Mouse (Mus musculus) midbrain, embryonic 12.5 days (tissue): Measurements from ENCODE around the gene Copg1. TPM values are rescaled to one million over a fixed set of nuclear protein-coding genes. Genes with fewer than 3 reads are reported as not detected.
A peak's percentile ranks its signal among the peaks of the same experiment; 100 is the strongest.
"Not testable (repeated sequence)": the region's sequence is repeated elsewhere in the genome, so short reads cannot be mapped to it uniquely, and the experiment has no call there.

Source experiments
- ATAC-seq: fragments of 200-750 bp; cut with Nextera tagmentation; 2 replicates; pipeline ENCODE4 v1.8.0; 2017; ENCODE audit warnings: low read depth, moderate TSS enrichment, moderate library complexity; ENCODE audit not compliant: low FRiP score
- H3K27ac ChIP-seq: fragments of 300-500 bp; sonication (generic); replicated peaks from 2 replicates; pipeline ENCODE4 v1.5.1; 2016; ENCODE audit warnings: mild to moderate bottlenecking
- H3K27me3 ChIP-seq: fragments of 300-500 bp; sonication (generic); 2 replicates; pipeline ENCODE4 v1.6.1; 2016; ENCODE audit warnings: mild to moderate bottlenecking
- H3K36me3 ChIP-seq: fragments of 300-500 bp; sonication (generic); 2 replicates; pipeline ENCODE4 v1.6.1; 2016
- H3K4me1 ChIP-seq: fragments of 300-500 bp; sonication (generic); 2 replicates; pipeline ENCODE4 v1.6.1; 2016
- H3K4me2 ChIP-seq: fragments of 300-500 bp; sonication (generic); replicated peaks from 2 replicates; pipeline ENCODE4 v1.6.1; 2016; ENCODE audit warnings: mild to moderate bottlenecking, moderate library complexity
- H3K4me3 ChIP-seq: fragments of 300-500 bp; sonication (generic); 2 replicates; pipeline ENCODE4 v1.5.1; 2016; ENCODE audit warnings: mild to moderate bottlenecking
- H3K9ac ChIP-seq: fragments of 300-500 bp; sonication (generic); replicated peaks from 2 replicates; pipeline ENCODE4 v1.6.1; 2016; ENCODE audit warnings: mild to moderate bottlenecking, moderate library complexity
- H3K9me3 ChIP-seq: fragments of 300-500 bp; sonication (generic); 2 replicates; pipeline ENCODE4 v1.6.1; 2016; ENCODE audit warnings: mild to moderate bottlenecking
- WGBS: fragments of 180-500 bp; shearing (Covaris S2); methylation state at CpG from one replicate; pipeline ENCODE4 v1.1.7; 2016; 5-methylcytosine and 5-hydroxymethylcytosine counted together
- polyA plus RNA-seq: library from polyadenylated mRNA; unstranded; fragments of >200 nt; fragmentation: Nextera tagmentation; extraction: Ambion mirVana; gene quantifications from 2 replicates; pipeline ENCODE4 v1.2.1, GENCODE M21; 2016

Copg1 gene
- polyA plus RNA-seq, 1 experiment from 2014 or later, result 155 TPM

DNA sequence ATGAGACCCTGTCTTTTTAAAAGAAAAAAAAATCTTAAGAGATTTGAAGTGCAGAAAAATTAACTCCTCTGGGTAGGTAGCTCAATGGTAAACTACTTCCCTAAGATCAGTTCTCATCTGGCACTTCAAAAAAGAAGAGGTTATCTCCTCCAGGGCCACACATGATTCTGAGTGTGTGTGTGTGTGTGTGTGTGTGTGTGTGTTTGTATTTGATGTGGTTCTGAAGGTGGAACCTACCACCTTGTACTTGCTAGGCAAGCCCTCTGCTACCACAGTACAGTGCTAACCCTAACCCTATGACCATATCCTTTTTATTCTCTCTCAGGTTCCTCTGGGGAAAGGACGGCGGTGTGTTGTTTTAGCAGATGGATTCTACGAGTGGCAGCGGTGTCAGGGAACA is 33.6 kb downstream of the Copg1 start:
- no peak overlapping the region for H3K4me2 ChIP-seq
- ATAC-seq, result no peak
- no peaks in the 10 kb centered on the region for H3K4me1 ChIP-seq
- H3K4me3 ChIP-seq, result no peak overlapping the region
- H3K9me3 ChIP-seq, result no peaks in the 10 kb centered on the region
- no peak overlapping the region for H3K27ac ChIP-seq
- WGBS, result 94% methylated on average over 4 of the region's 4 CpGs
- peaks cover 64% of the 10 kb centered on the region for H3K36me3 ChIP-seq
- no peaks in the 10 kb centered on the region for H3K27me3 ChIP-seq
- no peak overlapping the region for H3K9ac ChIP-seq

- peaks cover 52% of the 10 kb centered on the region for H3K36me3 ChIP-seq
- no peak overlapping the region for H3K9ac ChIP-seq
- WGBS, result 98% methylated on average over 1 of the region's 1 CpGs
- H3K27ac ChIP-seq, result no peak overlapping the region
- H3K4me2 ChIP-seq, result no peak overlapping the region
- ATAC-seq, result no peak
- H3K4me1 ChIP-seq, result no peaks in the 10 kb centered on the region
- no peak overlapping the region for H3K4me3 ChIP-seq
- H3K27me3 ChIP-seq, result no peaks in the 10 kb centered on the region
- no peaks in the 10 kb centered on the region for H3K9me3 ChIP-seq
Observed at GRCm38 (mm10) chr6:87923624-87924023, 36.0 kb downstream of the Copg1 start.

GRCm38 (mm10) chr6:87935037-87935436 is 47.4 kb downstream of the Copg1 start:
- Histone ChIP-seq H3K27me3 (no peaks in the 10 kb centered on the region), H3K27ac (no peak overlapping the region), H3K9ac (no peak overlapping the region), H3K9me3 (no peaks in the 10 kb centered on the region), H3K4me1 (peaks cover 6% of the 10 kb centered on the region), H3K4me3 (no peak overlapping the region), H3K4me2 (no peak overlapping the region), H3K36me3 (peaks cover 42% of the 10 kb centered on the region)
- WGBS, result 91% methylated on average over 5 of the region's 5 CpGs
- no peak for ATAC-seq

DNA sequence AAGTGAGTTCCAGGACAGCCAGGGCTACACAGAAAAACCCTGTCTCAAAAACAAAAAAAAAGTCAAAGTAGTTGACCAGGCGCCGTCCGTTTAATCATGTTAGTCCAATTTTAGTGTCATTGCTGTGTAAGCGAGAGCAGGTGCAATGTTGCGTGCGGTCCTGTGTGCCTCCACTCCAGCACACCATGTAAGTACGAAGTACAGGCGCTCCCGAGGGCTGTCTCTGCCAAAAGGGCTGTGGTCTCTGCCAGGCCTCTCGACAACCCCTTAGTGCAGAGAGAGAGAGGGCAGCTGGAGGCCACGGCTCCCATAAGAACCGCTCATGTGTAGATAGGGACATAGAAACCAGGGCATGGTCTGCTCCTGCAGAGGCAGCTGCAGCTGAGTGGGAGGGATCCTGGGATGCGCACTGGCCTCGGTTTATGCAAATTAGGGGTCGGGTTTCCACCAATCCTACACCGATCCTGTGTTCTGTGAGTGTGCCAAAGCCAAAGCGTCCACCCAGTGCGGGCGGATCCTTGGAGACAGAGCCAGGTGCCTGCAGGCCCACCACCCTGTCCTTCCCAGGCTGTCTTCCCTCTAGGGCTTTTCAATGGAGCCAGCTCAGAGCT is 49.7 kb downstream of the Copg1 start:
- 39% methylated on average over 19 of the region's 19 CpGs for WGBS
- Histone ChIP-seq H3K4me2 (peak overlapping the region; percentile 11; the same call in 1 of the 2 replicates), H3K9ac (0 out of 2 replicates have a peak overlapping the region, but pooled peaks have one; percentile 20)

GRCm38 (mm10) chr6:87938941-87939340 is 51.3 kb downstream of the Copg1 start:
- 93% methylated on average over 3 of the region's 3 CpGs for WGBS
- Histone ChIP-seq H3K27me3 (no peaks in the 10 kb centered on the region), H3K36me3 (peaks cover 22% of the 10 kb centered on the region), H3K4me3 (no peak overlapping the region), H3K4me1 (peaks cover 6% of the 10 kb centered on the region), H3K9me3 (no peaks in the 10 kb centered on the region), H3K9ac (no peak overlapping the region), H3K27ac (no peak overlapping the region), H3K4me2 (no peak overlapping the region)
- no peak for ATAC-seq

More for the DNA sequence above, 49.7 kb downstream of the Copg1 start:
- Histone ChIP-seq H3K4me3 (no peak overlapping the region), H3K36me3 (peaks cover 31% of the 10 kb centered on the region), H3K27me3 (no peaks in the 10 kb centered on the region), H3K27ac (peak overlapping the region; percentile 75), H3K4me1 (peaks cover 6% of the 10 kb centered on the region), H3K9me3 (no peaks in the 10 kb centered on the region)
- ATAC-seq, result peak; percentile 97

GRCm38 (mm10) chr6:87942179-87942578 is 54.6 kb downstream of the Copg1 start:
- Histone ChIP-seq H3K27ac (no peak overlapping the region), H3K4me1 (peaks cover 5% of the 10 kb centered on the region), H3K9ac (no peak overlapping the region), H3K27me3 (no peaks in the 10 kb centered on the region), H3K4me2 (no peak overlapping the region), H3K9me3 (0 out of 2 replicates have a peak, but pooled peaks cover 5% of the 10 kb centered on the region), H3K4me3 (no peak overlapping the region), H3K36me3 (no peaks in the 10 kb centered on the region)
- WGBS, result 91% methylated on average over 7 of the region's 7 CpGs
- ATAC-seq, result no peak

- not testable (repeated sequence) for H3K27me3 ChIP-seq, H3K4me3 ChIP-seq, ATAC-seq, H3K4me1 ChIP-seq, H3K27ac ChIP-seq, H3K36me3 ChIP-seq, H3K9ac ChIP-seq, H3K4me2 ChIP-seq
- H3K9me3 ChIP-seq, result peaks cover 11% of the 10 kb centered on the region
- WGBS, result 70% methylated on average over 4 of the region's 4 CpGs
Observed at GRCm38 (mm10) chr6:87962457-87962856, 74.8 kb downstream of the Copg1 start.

Other genes starting within 250 kb of the Copg1 start
- gene Aplf, start 215.6 kb upstream of the Copg1 start, polyA plus RNA-seq, result 10.1 and 10.2 TPM in 2 replicates
- 4.4 and 4.7 TPM in 2 replicates for gene Efcc1, start 156.9 kb upstream of the Copg1 start, polyA plus RNA-seq
- 1.4 and 1.7 TPM in 2 replicates for gene Gp9, start 109.7 kb upstream of the Copg1 start, polyA plus RNA-seq
- 10.6 and 11.0 TPM in 2 replicates for gene Rab43, start 75.7 kb upstream of the Copg1 start, polyA plus RNA-seq
- gene Gm45140, start 52.0 kb upstream of the Copg1 start, polyA plus RNA-seq, result 2.3 and 2.8 TPM in 2 replicates
- gene Isy1, start 49.0 kb upstream of the Copg1 start, polyA plus RNA-seq, result 52.5 and 54.2 TPM in 2 replicates
- 905 and 949 TPM in 2 replicates for gene Cnbp, start 36.7 kb upstream of the Copg1 start, polyA plus RNA-seq
- gene Hmces, start 26.1 kb downstream of the Copg1 start, polyA plus RNA-seq, result 37.2 and 42.1 TPM in 2 replicates
- gene H1fx, start 93.8 kb downstream of the Copg1 start, polyA plus RNA-seq, result 81.7 and 87.7 TPM in 2 replicates
- gene Rab7, start 157.5 kb downstream of the Copg1 start, polyA plus RNA-seq, result 209 and 214 TPM in 2 replicates
- 242 and 256 TPM in 2 replicates for gene Rpn1, start 196.7 kb downstream of the Copg1 start, polyA plus RNA-seq